In genomic region chr7:12890928-12891327, GRCm38 (mm10) we compare ENCODE assay signal across 16 mouse cellular contexts.
"Had no signal": no experiment of that assay in that cellular context is flagged by ENCODE, and none has a peak within 500 bp of the region (broad histone marks: within the 10 kb centered on the region; RNA-seq: fewer than 3 reads in every experiment).

No protein-coding gene starts in this region.

- DNase-seq: gastrocnemius, postnatal 10 days; gastrocnemius, postnatal 25 days; heart, adult 2 months; heart, postnatal 14 days; heart, postnatal 36 days; kidney, adult 2 months; kidney, adult 9 months; kidney, postnatal 14 days; kidney, postnatal 36 days; layer of hippocampus, adult 9-11 months; layer of hippocampus, postnatal 36 days; left cerebral cortex, postnatal 4 days had no signal

- ATAC-seq: hindbrain, embryonic 16.5 days; intestine, embryonic 15.5 days; intestine, postnatal 0 days; liver, embryonic 12.5 days had no signal
